Mouse (Mus musculus): Measurements from ENCODE around the gene 9030612E09Rik.

- TF ChIP-seq CTCF (IDR thresholded peaks at IDR 0.05; ENCODE audit: low read depth, low read length), result no peak
- TF ChIP-seq TAL1 (conservative IDR thresholded peaks at IDR 0.05; ENCODE audit: low read depth, low read length), result no peak
- TF ChIP-seq GATA1 (IDR thresholded peaks at IDR 0.05; ENCODE audit: borderline replicate concordance, low read length), result no peak
- TF ChIP-seq GATA2 (IDR thresholded peaks at IDR 0.05; ENCODE audit: borderline replicate concordance, low read depth, low read length), result no peak
- no peak for TF ChIP-seq POLR2AphosphoS5 (IDR thresholded peaks at IDR 0.05; ENCODE audit: insufficient replicate concordance, low read depth, low read length)
These were observed 627 bp upstream of the 9030612E09Rik start for GRCm38 (mm10) chr10:43173828-43174325.

All from G1E (cell line).